Mouse (Mus musculus) intestine, postnatal 0 days (tissue): ENCODE measurements around the gene Fcrl5. TPM values are rescaled to one million over a fixed set of nuclear protein-coding genes. Genes with fewer than 3 reads are reported as not detected.

Experiments used
- ATAC-seq: fragments of 200-750 bp; cut with Nextera tagmentation; 2 replicates; pipeline ENCODE4 v1.8.0; 2017; ENCODE audit warnings: mild to moderate bottlenecking, moderate TSS enrichment, moderate library complexity
- H3K27ac ChIP-seq: fragments of 300-500 bp; sonication (generic); 2 replicates; pipeline ENCODE4 v1.5.1; 2014; ENCODE audit warnings: mild to moderate bottlenecking, low read depth, low read length, moderate library complexity
- H3K27me3 ChIP-seq: fragments of 300-500 bp; sonication (generic); replicated peaks from 2 replicates; pipeline ENCODE4 v1.6.1; 2014; ENCODE audit warnings: low read length, mixed read lengths; ENCODE audit not compliant: control insufficient read depth, insufficient read depth
- H3K36me3 ChIP-seq: fragments of 300-500 bp; sonication (generic); 2 replicates; pipeline ENCODE4 v1.6.1; 2014; ENCODE audit warnings: mild to moderate bottlenecking, moderate library complexity; ENCODE audit not compliant: control insufficient read depth, insufficient read depth
- H3K4me1 ChIP-seq: fragments of 300-500 bp; sonication (generic); replicated peaks from 2 replicates; pipeline ENCODE4 v1.6.1; 2014; ENCODE audit warnings: antibody characterized with exemption, low read length, mixed read lengths; ENCODE audit not compliant: control insufficient read depth, insufficient read depth
- H3K4me2 ChIP-seq: fragments of 300-500 bp; sonication (generic); replicated peaks from 2 replicates; pipeline ENCODE4 v1.6.1; 2014; ENCODE audit warnings: low read depth, mild to moderate bottlenecking, moderate library complexity
- H3K4me3 ChIP-seq: fragments of 300-500 bp; sonication (generic); 2 replicates; pipeline ENCODE4 v1.5.1; 2014; ENCODE audit warnings: low read depth, low read length
- H3K9ac ChIP-seq: fragments of 300-500 bp; sonication (generic); 2 replicates; pipeline ENCODE4 v1.6.1; 2014; ENCODE audit warnings: mild to moderate bottlenecking, low read depth, low read length
- H3K9me3 ChIP-seq: fragments of 300-500 bp; sonication (generic); 2 replicates; pipeline ENCODE4 v1.6.1; 2016; ENCODE audit warnings: mixed run types; ENCODE audit not compliant: control insufficient read depth
- CTCF ChIP-seq: sonication (generic); IDR thresholded peaks from 2 replicates; pipeline ENCODE4 v1.5.1; 2016; ENCODE audit warnings: low read depth, mild to moderate bottlenecking, control low read depth, antibody characterized with exemption, moderate library complexity
- WGBS: fragments of 180-500 bp; shearing (Covaris S2); extraction: QIAGEN DNeasy Blood & Tissue Kit; methylation state at CpG from one replicate; pipeline ENCODE4 v1.1.7; 2014; 5-methylcytosine and 5-hydroxymethylcytosine counted together
- polyA plus RNA-seq: library from polyadenylated mRNA; unstranded; fragments of >200 nt; fragmentation: Nextera tagmentation; extraction: Ambion mirVana; gene quantifications from 2 replicates; pipeline ENCODE4 v1.2.1, GENCODE M21; 2015

Fcrl5 gene
- polyA plus RNA-seq, 1 experiment from 2014 or later: not detected

- no peaks in the 10 kb centered on the region for H3K36me3 ChIP-seq
- H3K4me1 ChIP-seq: peaks cover 10% of the 10 kb centered on the region; the same call in 1 of the 2 replicates
- ATAC-seq: no peak
- no peak overlapping the region for H3K9ac ChIP-seq
- no peak overlapping the region for H3K4me2 ChIP-seq
- WGBS: 31% methylated on average over 7 of the region's 7 CpGs
- no peaks in the 10 kb centered on the region for H3K9me3 ChIP-seq
- peak; percentile 93 for TF ChIP-seq CTCF
- no peak overlapping the region for H3K27ac ChIP-seq
- H3K27me3 ChIP-seq: no peaks in the 10 kb centered on the region
- H3K4me3 ChIP-seq: no peak overlapping the region
These were observed 68.8 kb downstream of the Fcrl5 start for GRCm38 (mm10) chr3:87504330-87504729.

GRCm38 (mm10) chr3:87504749-87505425 lies 69.3 kb downstream of the Fcrl5 start:
- no peak overlapping the region for H3K9ac ChIP-seq
- no peaks in the 10 kb centered on the region for H3K27me3 ChIP-seq
- no peak for TF ChIP-seq CTCF
- no peak overlapping the region for H3K27ac ChIP-seq
- no peaks in the 10 kb centered on the region for H3K9me3 ChIP-seq
- H3K4me1 ChIP-seq: peaks cover 15% of the 10 kb centered on the region; the same call in 1 of the 2 replicates
- no peaks in the 10 kb centered on the region for H3K36me3 ChIP-seq
- ATAC-seq: no peak
- 42% methylated on average over 4 of the region's 4 CpGs for WGBS
- no peak overlapping the region for H3K4me3 ChIP-seq
- H3K4me2 ChIP-seq: no peak overlapping the region

- no peak overlapping the region for H3K9ac ChIP-seq
- H3K9me3 ChIP-seq: no peaks in the 10 kb centered on the region
- H3K4me1 ChIP-seq: peaks cover 21% of the 10 kb centered on the region
- H3K27ac ChIP-seq: no peak overlapping the region
- H3K4me3 ChIP-seq: no peak overlapping the region
- H3K27me3 ChIP-seq: no peaks in the 10 kb centered on the region
- H3K36me3 ChIP-seq: no peaks in the 10 kb centered on the region
- ATAC-seq: no peak
- WGBS: 75% methylated on average over 12 of the region's 12 CpGs
- no peak overlapping the region for H3K4me2 ChIP-seq
- no peak for TF ChIP-seq CTCF
These were observed 71.2 kb downstream of the Fcrl5 start for GRCm38 (mm10) chr3:87506456-87507416.

- Histone ChIP-seq H3K4me2 (peak overlapping the region; percentile 56), H3K27ac (peak overlapping the region; percentile 57; the same call in 1 of the 2 replicates), H3K4me1 (peaks cover 27% of the 10 kb centered on the region), H3K4me3 (no peak overlapping the region), H3K27me3 (no peaks in the 10 kb centered on the region), H3K36me3 (no peaks in the 10 kb centered on the region), H3K9me3 (no peaks in the 10 kb centered on the region), H3K9ac (0 out of 2 replicates have a peak overlapping the region, but pooled peaks have one; percentile 26)
- WGBS: 31% methylated on average over 17 of the region's 17 CpGs
- TF ChIP-seq CTCF: peak; percentile 99
- ATAC-seq: peak; percentile 76
These were observed 72.8 kb downstream of the Fcrl5 start for GRCm38 (mm10) chr3:87508205-87508901.

- H3K36me3 ChIP-seq: no peaks in the 10 kb centered on the region
- peaks cover 28% of the 10 kb centered on the region for H3K4me1 ChIP-seq
- peak overlapping the region; percentile 57 for H3K27ac ChIP-seq
- peak overlapping the region; percentile 56 for H3K4me2 ChIP-seq
- peak; percentile 14; the same call in 1 of the 2 replicates for TF ChIP-seq CTCF
- ATAC-seq: peak; percentile 85
- H3K9ac ChIP-seq: no peak overlapping the region
- no peaks in the 10 kb centered on the region for H3K9me3 ChIP-seq
- no peak overlapping the region for H3K4me3 ChIP-seq
- 12% methylated on average over 4 of the region's 4 CpGs for WGBS
- H3K27me3 ChIP-seq: no peaks in the 10 kb centered on the region
These were observed 73.5 kb downstream of the Fcrl5 start for GRCm38 (mm10) chr3:87509061-87509460.
